Mouse (Mus musculus) yolk sac, embryonic 10.5 days (tissue): ENCODE measurements around the gene Irf3.

Experiments
- DNase-seq: peaks from one replicate; pipeline ENCODE4 v3.0.0-alpha.2; 2017; ENCODE audit warnings: low spot score

Irf3 gene

GRCm38 (mm10) chr7:45033722-45034359, 36.4 kb downstream of the Irf3 start:
- DNase-seq: no peak

DNA sequence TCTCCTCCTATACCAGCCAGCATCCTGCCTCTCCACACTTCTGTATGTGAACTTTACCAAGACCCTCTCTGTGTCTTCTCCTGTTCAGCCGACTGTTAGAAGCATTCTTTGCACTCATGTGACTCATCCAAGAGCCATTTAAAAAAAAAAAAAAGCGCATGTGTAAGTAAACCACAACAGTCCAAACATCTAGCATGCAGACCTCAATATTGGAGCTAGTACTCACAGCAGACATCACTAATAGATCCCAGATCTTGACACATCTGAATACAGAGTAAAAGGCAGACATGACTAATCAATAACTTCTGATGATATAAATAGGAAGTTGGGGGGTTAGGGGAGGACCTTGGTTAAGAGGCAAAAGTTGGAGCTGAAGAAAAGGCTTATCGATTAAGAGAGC, 38.2 kb downstream of the Irf3 start:
- no peak for DNase-seq

DNA sequence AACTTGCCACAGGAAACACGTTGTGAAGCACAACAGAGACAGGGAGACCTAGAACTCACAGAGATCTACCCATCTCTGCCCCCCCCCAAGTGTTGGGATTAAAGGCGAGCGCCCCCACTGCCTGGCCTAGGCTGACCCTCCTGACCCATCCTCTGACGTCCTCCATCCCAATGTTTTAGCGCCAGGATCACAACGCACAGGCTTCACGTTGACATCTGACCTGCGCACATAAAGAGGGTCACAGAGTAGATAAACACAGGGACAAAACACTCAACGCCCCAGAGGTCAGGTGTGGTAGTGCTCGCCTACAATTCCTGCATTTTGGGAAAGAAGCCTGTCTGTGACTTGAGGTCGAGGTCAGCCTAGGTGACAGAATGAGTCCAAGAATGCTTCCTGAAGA, 39.3 kb downstream of the Irf3 start:
- no peak for DNase-seq

DNA sequence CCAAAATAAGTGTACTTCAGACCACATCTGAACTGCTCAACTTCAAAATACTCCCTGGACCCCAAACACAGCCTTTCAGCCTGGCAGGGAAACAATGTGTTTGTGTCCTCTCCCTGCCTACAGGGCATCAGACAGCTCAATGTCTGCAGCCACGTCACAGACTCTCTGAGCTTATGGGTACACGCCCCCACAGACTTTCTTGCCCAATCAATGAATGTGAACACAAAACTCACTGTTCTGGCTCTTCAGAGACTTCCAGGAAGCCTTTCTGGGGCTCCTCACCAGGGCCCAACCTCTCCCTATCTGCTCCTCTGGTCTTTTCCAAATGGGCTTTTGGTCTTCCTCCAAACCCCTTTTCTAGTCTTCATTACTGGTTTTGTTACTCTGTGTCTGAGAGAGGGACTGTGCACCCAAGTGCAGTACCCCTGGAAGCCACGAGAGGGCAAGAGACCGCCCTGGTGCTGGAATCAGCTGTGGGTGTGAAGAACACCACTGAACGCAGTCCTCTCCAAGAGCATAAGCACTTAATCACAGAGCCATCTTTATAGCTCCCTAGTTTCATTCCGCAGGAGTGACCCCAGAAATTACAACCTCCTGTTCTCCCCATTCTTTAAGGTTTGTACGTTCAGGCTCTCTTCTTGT, 40.4 kb downstream of the Irf3 start:
- no peak for DNase-seq

GRCm38 (mm10) chr7:45038411-45038810, 41.0 kb downstream of the Irf3 start:
- no peak for DNase-seq

DNA sequence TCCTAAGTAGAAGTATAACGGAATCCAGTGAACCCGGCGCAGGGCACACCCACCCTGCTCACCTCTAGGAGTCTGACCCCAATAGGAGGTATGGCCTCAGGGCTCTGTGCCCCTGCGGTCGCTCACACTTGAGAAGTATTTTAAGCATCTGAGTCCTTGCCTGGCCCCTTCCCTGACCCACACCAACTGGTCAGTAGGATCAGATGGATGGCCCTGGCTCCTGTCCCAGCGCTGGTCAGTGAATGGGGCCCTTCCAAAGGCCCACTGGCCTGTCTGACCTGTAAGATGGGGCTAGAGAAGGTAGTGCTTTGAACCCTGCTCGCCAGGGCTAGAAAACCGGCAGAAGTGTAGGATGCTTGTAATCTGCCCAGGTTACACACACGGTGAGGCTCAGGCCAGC, 43.4 kb downstream of the Irf3 start:
- DNase-seq: no peak

- DNase-seq: no peak
Observed at GRCm38 (mm10) chr7:45043307-45043706, 45.9 kb downstream of the Irf3 start.

DNA sequence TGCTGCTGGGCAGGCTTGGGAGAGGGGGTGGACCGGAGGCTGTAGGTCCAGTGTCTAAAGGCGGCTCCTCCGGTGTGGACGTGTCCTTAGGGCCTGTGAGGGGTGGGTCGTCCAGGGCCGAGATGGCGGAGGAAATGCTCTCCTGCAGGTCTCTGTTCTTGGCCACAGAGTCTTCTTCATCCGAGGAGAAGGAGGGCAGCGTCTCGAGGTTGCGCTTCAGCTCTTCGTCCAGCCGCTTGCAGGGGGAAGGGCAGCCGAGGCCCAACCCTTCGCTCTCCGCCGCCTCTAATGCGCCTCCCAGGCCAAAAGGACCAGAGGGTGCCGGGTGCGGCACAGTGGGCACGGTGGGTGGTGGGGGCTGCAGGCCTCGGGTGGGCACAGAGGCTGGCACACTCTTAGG, 48.3 kb downstream of the Irf3 start:
- no peak for DNase-seq

DNA sequence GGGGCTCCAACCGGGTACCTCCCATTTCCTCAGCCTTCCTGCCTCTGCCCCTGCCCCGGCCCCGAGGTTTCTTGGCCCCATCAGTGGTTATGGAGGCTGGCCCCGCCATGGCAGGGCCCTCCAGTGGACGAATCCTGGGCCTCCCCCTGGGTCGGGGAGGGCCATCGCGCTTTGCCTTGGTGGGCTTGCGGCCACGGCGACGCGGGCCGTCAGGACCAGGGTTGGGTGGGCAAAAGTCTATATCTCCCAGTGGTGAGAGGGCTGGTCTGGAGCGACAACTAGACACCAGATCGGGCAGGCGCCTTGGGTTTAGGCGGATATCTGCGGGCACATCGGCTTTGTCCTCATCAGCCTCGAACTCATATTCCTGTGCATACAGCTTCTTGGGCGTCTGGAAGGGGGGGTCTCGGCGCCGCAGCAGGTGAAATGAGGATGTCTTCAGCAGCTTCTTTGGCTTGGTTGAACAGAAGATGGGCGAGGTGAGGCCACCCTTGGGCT, 49.5 kb downstream of the Irf3 start:
- no peak for DNase-seq

GRCm38 (mm10) chr7:45047491-45047890, 50.0 kb downstream of the Irf3 start:
- no peak for DNase-seq

DNA sequence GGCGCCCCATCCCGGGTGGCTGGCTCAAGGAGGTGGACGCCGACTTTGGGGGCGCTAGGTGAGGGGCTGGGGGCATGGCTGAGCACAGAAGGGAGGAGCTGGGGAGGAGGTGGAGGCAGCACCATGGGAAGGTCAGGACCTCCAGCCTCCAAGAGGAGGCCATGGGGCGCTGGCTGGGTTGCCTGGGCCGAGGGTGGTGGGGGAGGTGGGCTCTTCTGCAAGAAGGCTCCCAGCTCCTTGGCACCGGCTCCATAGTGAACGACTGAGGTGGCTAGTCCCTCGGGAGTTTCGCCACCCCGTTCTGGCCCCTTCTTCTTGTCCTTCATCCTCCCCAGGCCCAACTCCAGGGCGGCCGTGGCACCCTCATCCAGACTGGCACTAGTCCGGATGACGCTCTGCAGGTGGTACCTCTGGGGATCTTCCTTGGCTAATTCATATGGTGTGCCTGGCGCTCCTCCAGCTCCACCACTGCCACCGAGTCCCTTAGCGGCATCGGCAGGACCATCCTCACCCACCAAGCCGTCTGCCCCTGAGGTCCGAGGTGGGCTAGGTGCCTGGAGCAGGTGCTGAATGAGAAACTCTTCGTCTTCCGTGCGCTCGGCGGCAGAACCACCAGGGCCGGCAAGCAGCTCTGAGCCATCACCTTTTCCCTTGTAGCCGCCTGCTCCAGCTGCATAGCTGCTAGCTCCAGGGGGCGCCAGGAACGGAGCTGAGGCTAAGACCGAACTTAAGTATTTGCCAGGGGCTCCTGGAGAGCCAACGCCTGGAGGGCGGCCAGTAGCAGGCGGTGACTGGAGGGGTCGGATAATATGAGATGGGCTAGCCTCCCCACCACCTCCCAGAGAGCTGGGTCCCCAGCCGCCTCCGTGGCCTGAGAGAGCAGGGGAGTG, 50.8 kb downstream of the Irf3 start:
- no peak for DNase-seq

GRCm38 (mm10) chr7:45048923-45049657, 51.6 kb downstream of the Irf3 start:
- no peak for DNase-seq

GRCm38 (mm10) chr7:45050945-45051600, 53.6 kb downstream of the Irf3 start:
- DNase-seq: peak; percentile 83

DNA sequence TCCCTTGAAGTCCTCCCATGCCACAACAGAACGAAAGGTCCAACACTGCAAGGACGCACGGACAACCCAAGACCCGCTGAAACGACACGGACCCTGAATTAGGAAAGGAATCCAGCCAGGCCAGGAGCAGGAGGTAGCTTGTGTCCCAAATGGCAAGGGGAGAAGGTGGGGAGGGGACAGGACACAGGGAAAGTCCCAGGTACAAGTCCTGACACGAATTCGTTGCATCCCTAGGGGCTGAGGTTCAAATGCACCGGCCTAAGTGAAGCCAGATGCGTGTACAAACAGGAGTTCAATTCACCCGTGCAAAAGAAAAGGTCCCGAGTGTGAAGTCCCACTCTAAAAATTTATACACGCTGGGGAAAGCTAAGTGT, 54.1 kb downstream of the Irf3 start:
- DNase-seq: no peak
